Mouse (Mus musculus) midbrain, embryonic 11.5 days (tissue): ENCODE data around the gene Spaca7. TPM values are rescaled to one million over a fixed set of nuclear protein-coding genes. Genes with fewer than 3 reads are reported as not detected.

ENCODE experiments used
- ATAC-seq: fragments of 200-750 bp; cut with Nextera tagmentation; 2 replicates; pipeline ENCODE4 v1.8.0; 2017; ENCODE audit warnings: moderate TSS enrichment, moderate library complexity; ENCODE audit not compliant: low FRiP score
- DNase-seq: peaks from one replicate; pipeline ENCODE4 v3.0.0; 2015; ENCODE audit warnings: low spot score; ENCODE audit errors: missing footprints
- H3K27ac ChIP-seq: fragments of 300-500 bp; sonication (generic); 2 replicates; pipeline ENCODE4 v1.5.1; 2014; ENCODE audit warnings: low read depth, low read length
- H3K27me3 ChIP-seq: fragments of 300-500 bp; sonication (generic); 2 replicates; pipeline ENCODE4 v1.6.1; 2014; ENCODE audit warnings: mild to moderate bottlenecking, low read length, moderate library complexity, mixed read lengths; ENCODE audit not compliant: control insufficient read depth, insufficient read depth
- H3K36me3 ChIP-seq: fragments of 300-500 bp; sonication (generic); 2 replicates; pipeline ENCODE4 v1.6.1; 2014; ENCODE audit warnings: mild to moderate bottlenecking, low read length, moderate library complexity, mixed read lengths; ENCODE audit not compliant: control insufficient read depth, insufficient read depth
- H3K4me1 ChIP-seq: fragments of 300-500 bp; sonication (generic); 2 replicates; pipeline ENCODE4 v1.6.1; 2014; ENCODE audit warnings: low read length; ENCODE audit not compliant: control insufficient read depth, insufficient read depth
- H3K4me2 ChIP-seq: fragments of 300-500 bp; sonication (generic); 2 replicates; pipeline ENCODE4 v1.6.1; 2014; ENCODE audit warnings: mild to moderate bottlenecking, moderate library complexity
- H3K4me3 ChIP-seq: fragments of 300-500 bp; sonication (generic); 2 replicates; pipeline ENCODE4 v1.5.1; 2014; ENCODE audit warnings: low read depth, low read length
- H3K9ac ChIP-seq: fragments of 300-500 bp; sonication (generic); 2 replicates; pipeline ENCODE4 v1.6.1; 2014; ENCODE audit warnings: low read length
- H3K9me3 ChIP-seq: fragments of 300-500 bp; sonication (generic); 2 replicates; pipeline ENCODE4 v1.6.1; 2016; ENCODE audit warnings: low read length; ENCODE audit not compliant: control insufficient read depth
- WGBS: fragments of 180-500 bp; shearing (Covaris S2); extraction: QIAGEN DNeasy Blood & Tissue Kit; methylation state at CpG from one replicate; pipeline ENCODE4 v1.1.7; 2014; 5-methylcytosine and 5-hydroxymethylcytosine counted together
- polyA plus RNA-seq: library from polyadenylated mRNA; unstranded; fragments of >200 nt; fragmentation: Nextera tagmentation; extraction: Ambion mirVana; gene quantifications from 2 replicates; pipeline ENCODE4 v1.2.1, GENCODE M21; 2014

Spaca7 gene
- polyA plus RNA-seq, 1 experiment from 2014 or later = not detected

- no peak overlapping the region for H3K27ac ChIP-seq
- no peak overlapping the region for H3K4me3 ChIP-seq
- H3K4me1 ChIP-seq = peaks cover 9% of the 10 kb centered on the region
- no peaks in the 10 kb centered on the region for H3K36me3 ChIP-seq
- H3K27me3 ChIP-seq = no peaks in the 10 kb centered on the region
- DNase-seq (peak; percentile 84), ATAC-seq (no peak)
- no peak overlapping the region for H3K9ac ChIP-seq
- no peak overlapping the region for H3K4me2 ChIP-seq
- peaks cover 4% of the 10 kb centered on the region; the same call in 1 of the 2 replicates for H3K9me3 ChIP-seq
- WGBS = 46% methylated on average over 5 of the region's 5 CpGs
These were observed 24.1 kb upstream of the Spaca7 start for GRCm38 (mm10) chr8:12548680-12549079.

GRCm38 (mm10) chr8:12555515-12556145, 17.2 kb upstream of the Spaca7 start:
- H3K27ac ChIP-seq = no peak overlapping the region
- peaks cover 11% of the 10 kb centered on the region for H3K27me3 ChIP-seq
- H3K4me2 ChIP-seq = no peak overlapping the region
- peaks cover 4% of the 10 kb centered on the region; the same call in 1 of the 2 replicates for H3K9me3 ChIP-seq
- peaks cover 9% of the 10 kb centered on the region; the same call in 1 of the 2 replicates for H3K4me1 ChIP-seq
- 48% methylated on average over 15 of the region's 15 CpGs for WGBS
- H3K9ac ChIP-seq = no peak overlapping the region
- no peak overlapping the region for H3K4me3 ChIP-seq
- DNase-seq = peak; percentile 89
- 0 out of 2 replicates have a peak, but pooled peaks have one; percentile 33 for ATAC-seq
- no peaks in the 10 kb centered on the region for H3K36me3 ChIP-seq

GRCm38 (mm10) chr8:12558786-12559185, 14.0 kb upstream of the Spaca7 start:
- no peak for ATAC-seq
- DNase-seq = peak; percentile 54
- Histone ChIP-seq H3K27me3 (peaks cover 24% of the 10 kb centered on the region), H3K9ac (no peak overlapping the region), H3K36me3 (no peaks in the 10 kb centered on the region), H3K27ac (no peak overlapping the region), H3K4me3 (no peak overlapping the region), H3K4me1 (peaks cover 9% of the 10 kb centered on the region), H3K4me2 (no peak overlapping the region), H3K9me3 (no peaks in the 10 kb centered on the region)
- WGBS = 87% methylated on average over 3 of the region's 3 CpGs

GRCm38 (mm10) chr8:12561403-12561960, 11.3 kb upstream of the Spaca7 start:
- H3K27ac ChIP-seq = no peak overlapping the region
- DNase-seq (peak; percentile 95), ATAC-seq (peak; percentile 49)
- no peaks in the 10 kb centered on the region for H3K9me3 ChIP-seq
- H3K36me3 ChIP-seq = no peaks in the 10 kb centered on the region
- H3K9ac ChIP-seq = no peak overlapping the region
- no peak overlapping the region for H3K4me2 ChIP-seq
- H3K4me3 ChIP-seq = no peak overlapping the region
- peaks cover 24% of the 10 kb centered on the region for H3K27me3 ChIP-seq
- peaks cover 4% of the 10 kb centered on the region for H3K4me1 ChIP-seq
- WGBS = 18% methylated on average over 11 of the region's 11 CpGs

GRCm38 (mm10) chr8:12564307-12564706, 8.5 kb upstream of the Spaca7 start:
- WGBS = 4% methylated on average over 4 of the region's 4 CpGs
- peak; percentile 93 for DNase-seq
- no peak overlapping the region for H3K27ac ChIP-seq
- H3K9ac ChIP-seq = no peak overlapping the region
- H3K36me3 ChIP-seq = no peaks in the 10 kb centered on the region
- peaks cover 12% of the 10 kb centered on the region; the same call in 1 of the 2 replicates for H3K27me3 ChIP-seq
- H3K4me1 ChIP-seq = peaks cover 4% of the 10 kb centered on the region
- H3K4me3 ChIP-seq = no peak overlapping the region
- no peak overlapping the region for H3K4me2 ChIP-seq
- no peaks in the 10 kb centered on the region for H3K9me3 ChIP-seq
- peak; percentile 61 for ATAC-seq

- Histone ChIP-seq H3K36me3 (no peaks in the 10 kb centered on the region), H3K4me3 (no peak overlapping the region), H3K4me2 (no peak overlapping the region), H3K9me3 (no peaks in the 10 kb centered on the region), H3K4me1 (peaks cover 4% of the 10 kb centered on the region), H3K27me3 (peaks cover 12% of the 10 kb centered on the region; the same call in 1 of the 2 replicates), H3K27ac (no peak overlapping the region), H3K9ac (no peak overlapping the region)
- no peak for ATAC-seq
- WGBS = 33% methylated on average over 10 of the region's 10 CpGs
- DNase-seq = no peak
These were observed 7.3 kb upstream of the Spaca7 start for GRCm38 (mm10) chr8:12565488-12565887.

GRCm38 (mm10) chr8:12566509-12566908, 6.3 kb upstream of the Spaca7 start:
- no peak overlapping the region for H3K4me3 ChIP-seq
- H3K9ac ChIP-seq = no peak overlapping the region
- ATAC-seq (no peak), DNase-seq (peak; percentile 57)
- H3K36me3 ChIP-seq = no peaks in the 10 kb centered on the region
- H3K4me2 ChIP-seq = no peak overlapping the region
- no peak overlapping the region for H3K27ac ChIP-seq
- H3K27me3 ChIP-seq = peaks cover 12% of the 10 kb centered on the region; the same call in 1 of the 2 replicates
- no peaks in the 10 kb centered on the region for H3K9me3 ChIP-seq
- H3K4me1 ChIP-seq = peaks cover 4% of the 10 kb centered on the region
- 52% methylated on average over 7 of the region's 7 CpGs for WGBS

- Histone ChIP-seq H3K9me3 (no peaks in the 10 kb centered on the region), H3K27me3 (no peaks in the 10 kb centered on the region; the same call in 1 of the 2 replicates), H3K4me3 (no peak overlapping the region), H3K36me3 (no peaks in the 10 kb centered on the region), H3K4me2 (no peak overlapping the region), H3K4me1 (peaks cover 4% of the 10 kb centered on the region; the same call in 1 of the 2 replicates), H3K27ac (no peak overlapping the region), H3K9ac (no peak overlapping the region)
- DNase-seq (no peak), ATAC-seq (no peak)
- WGBS = 53% methylated on average over 5 of the region's 5 CpGs
These were observed 3.2 kb downstream of the Spaca7 start for GRCm38 (mm10) chr8:12576003-12576402.

GRCm38 (mm10) chr8:12576739-12577138, 3.9 kb downstream of the Spaca7 start:
- Histone ChIP-seq H3K36me3 (no peaks in the 10 kb centered on the region), H3K4me2 (no peak overlapping the region), H3K27ac (no peak overlapping the region), H3K9ac (no peak overlapping the region), H3K27me3 (no peaks in the 10 kb centered on the region; the same call in 1 of the 2 replicates), H3K4me1 (peaks cover 4% of the 10 kb centered on the region; the same call in 1 of the 2 replicates), H3K4me3 (no peak overlapping the region), H3K9me3 (no peaks in the 10 kb centered on the region)
- 28% methylated on average over 6 of the region's 6 CpGs for WGBS
- ATAC-seq (no peak), DNase-seq (peak; percentile 89)
